Mouse (Mus musculus) kidney, postnatal 0 days (tissue): ENCODE data around the gene Pnmal1. TPM values are rescaled to one million over a fixed set of nuclear protein-coding genes. Genes with fewer than 3 reads are reported as not detected.

Experiments
- ATAC-seq: fragments of 200-750 bp; cut with Nextera tagmentation; replicated peaks from 2 replicates; pipeline ENCODE4 v1.8.0; 2017; ENCODE audit warnings: low read depth, moderate number of reproducible peaks, moderate TSS enrichment, moderate library complexity; ENCODE audit not compliant: low FRiP score
- DNase-seq: peaks from one replicate; pipeline ENCODE4 v3.0.0-alpha.2; 2016; ENCODE audit warnings: low spot score
- H3K27ac ChIP-seq: fragments of 300-500 bp; sonication (generic); 2 replicates; pipeline ENCODE4 v1.5.1; 2014; ENCODE audit warnings: mild to moderate bottlenecking
- H3K27me3 ChIP-seq: fragments of 300-500 bp; sonication (generic); 2 replicates; pipeline ENCODE4 v1.6.1; 2014; ENCODE audit warnings: low read length, mixed read lengths; ENCODE audit not compliant: insufficient read depth
- H3K36me3 ChIP-seq: fragments of 300-500 bp; sonication (generic); 2 replicates; pipeline ENCODE4 v1.6.1; 2014; ENCODE audit warnings: low read length, mixed read lengths; ENCODE audit not compliant: insufficient read depth
- H3K4me1 ChIP-seq: fragments of 300-500 bp; sonication (generic); replicated peaks from 2 replicates; pipeline ENCODE4 v1.6.1; 2014; ENCODE audit warnings: antibody characterized with exemption, low read length, mixed read lengths; ENCODE audit not compliant: insufficient read depth
- H3K4me2 ChIP-seq: fragments of 300-500 bp; sonication (generic); 2 replicates; pipeline ENCODE4 v1.6.1; 2014; ENCODE audit warnings: mild to moderate bottlenecking, low read length, moderate library complexity, mixed read lengths
- H3K4me3 ChIP-seq: fragments of 300-500 bp; sonication (generic); replicated peaks from 2 replicates; pipeline ENCODE4 v1.5.1; 2014; ENCODE audit warnings: low read depth, low read length
- H3K9ac ChIP-seq: fragments of 300-500 bp; sonication (generic); 2 replicates; pipeline ENCODE4 v1.6.1; 2014; ENCODE audit warnings: low read depth, low read length
- H3K9me3 ChIP-seq: fragments of 300-500 bp; sonication (generic); replicated peaks from 2 replicates; pipeline ENCODE4 v1.6.1; 2016; ENCODE audit warnings: low read length, inconsistent platforms, mixed read lengths
- CTCF ChIP-seq: IDR thresholded peaks from 2 replicates; pipeline ENCODE4 v1.5.1; 2016; ENCODE audit warnings: antibody characterized with exemption, low read depth, mild to moderate bottlenecking, moderate library complexity
- WGBS: fragments of 180-500 bp; shearing (Covaris S2); extraction: QIAGEN DNeasy Blood & Tissue Kit; methylation state at CpG from one replicate; pipeline ENCODE4 v1.1.7; 2014; 5-methylcytosine and 5-hydroxymethylcytosine counted together
- polyA plus RNA-seq: library from polyadenylated mRNA; unstranded; fragments of >200 nt; fragmentation: Nextera tagmentation; extraction: Ambion mirVana; gene quantifications from 2 replicates; pipeline ENCODE4 v1.2.1, GENCODE M21; 2015

The Pnmal1 gene
- polyA plus RNA-seq, 1 experiment from 2014 or later, result 0.28 TPM

- Histone ChIP-seq H3K27me3 (no peaks in the 10 kb centered on the region), H3K36me3 (peaks cover 46% of the 10 kb centered on the region), H3K4me2 (no peak overlapping the region), H3K4me1 (peaks cover 26% of the 10 kb centered on the region), H3K27ac (no peak overlapping the region), H3K9ac (0 out of 2 replicates have a peak overlapping the region, but pooled peaks have one; percentile 4), H3K9me3 (no peaks in the 10 kb centered on the region), H3K4me3 (no peak overlapping the region)
- 72% methylated on average over 7 of the region's 7 CpGs for WGBS
- no peak for TF ChIP-seq CTCF
- no peak for ATAC-seq
- DNase-seq, result no peak
Measured at GRCm38 (mm10) chr7:16920150-16920579, 39.3 kb upstream of the Pnmal1 start.

GRCm38 (mm10) chr7:16920818-16921791 is 38.4 kb upstream of the Pnmal1 start:
- H3K4me2 ChIP-seq, result peak overlapping the region; percentile 94
- ATAC-seq (no peak), DNase-seq (no peak)
- H3K9me3 ChIP-seq, result no peaks in the 10 kb centered on the region
- H3K4me1 ChIP-seq, result peaks cover 26% of the 10 kb centered on the region
- peak overlapping the region; percentile 96 for H3K9ac ChIP-seq
- 30% methylated on average over 21 of the region's 21 CpGs for WGBS
- peak overlapping the region; percentile 94 for H3K4me3 ChIP-seq
- no peak for TF ChIP-seq CTCF
- H3K27ac ChIP-seq, result peak overlapping the region; percentile 97
- no peaks in the 10 kb centered on the region for H3K27me3 ChIP-seq
- H3K36me3 ChIP-seq, result peaks cover 36% of the 10 kb centered on the region

GRCm38 (mm10) chr7:16921881-16922335 is 37.6 kb upstream of the Pnmal1 start:
- DNase-seq, result no peak
- peak overlapping the region; percentile 94 for H3K4me2 ChIP-seq
- peak overlapping the region; percentile 94 for H3K4me3 ChIP-seq
- H3K9me3 ChIP-seq, result no peaks in the 10 kb centered on the region
- 32% methylated on average over 6 of the region's 6 CpGs for WGBS
- no peak for TF ChIP-seq CTCF
- H3K36me3 ChIP-seq, result peaks cover 29% of the 10 kb centered on the region
- no peaks in the 10 kb centered on the region for H3K27me3 ChIP-seq
- peaks cover 26% of the 10 kb centered on the region for H3K4me1 ChIP-seq
- peak overlapping the region; percentile 97 for H3K27ac ChIP-seq
- peak overlapping the region; percentile 96; the same call in 1 of the 2 replicates for H3K9ac ChIP-seq
- ATAC-seq, result no peak

GRCm38 (mm10) chr7:16922360-16922973 is 37.0 kb upstream of the Pnmal1 start:
- ATAC-seq, result no peak
- Histone ChIP-seq H3K27me3 (no peaks in the 10 kb centered on the region), H3K4me1 (peaks cover 26% of the 10 kb centered on the region), H3K36me3 (peaks cover 23% of the 10 kb centered on the region), H3K27ac (peak overlapping the region; percentile 97), H3K4me3 (peak overlapping the region; percentile 94), H3K4me2 (peak overlapping the region; percentile 94), H3K9ac (peak overlapping the region; percentile 96), H3K9me3 (no peaks in the 10 kb centered on the region)
- DNase-seq, result no peak
- 38% methylated on average over 10 of the region's 10 CpGs for WGBS
- no peak for TF ChIP-seq CTCF

- H3K27me3 ChIP-seq, result no peaks in the 10 kb centered on the region
- WGBS, result under 1% methylated on average over 39 of the region's 57 CpGs
- DNase-seq (no peak), ATAC-seq (no peak)
- H3K4me3 ChIP-seq, result peak overlapping the region; percentile 94
- H3K9ac ChIP-seq, result peak overlapping the region; percentile 96
- H3K9me3 ChIP-seq, result no peaks in the 10 kb centered on the region
- peaks cover 23% of the 10 kb centered on the region for H3K4me1 ChIP-seq
- TF ChIP-seq CTCF, result no peak
- peaks cover 13% of the 10 kb centered on the region; the same call in 1 of the 2 replicates for H3K36me3 ChIP-seq
- peak overlapping the region; percentile 97 for H3K27ac ChIP-seq
- peak overlapping the region; percentile 94 for H3K4me2 ChIP-seq
Measured at GRCm38 (mm10) chr7:16923283-16924036, 36.0 kb upstream of the Pnmal1 start.
